Mouse (Mus musculus): ENCODE data around the gene Sccpdh.

Gene Sccpdh

DNA sequence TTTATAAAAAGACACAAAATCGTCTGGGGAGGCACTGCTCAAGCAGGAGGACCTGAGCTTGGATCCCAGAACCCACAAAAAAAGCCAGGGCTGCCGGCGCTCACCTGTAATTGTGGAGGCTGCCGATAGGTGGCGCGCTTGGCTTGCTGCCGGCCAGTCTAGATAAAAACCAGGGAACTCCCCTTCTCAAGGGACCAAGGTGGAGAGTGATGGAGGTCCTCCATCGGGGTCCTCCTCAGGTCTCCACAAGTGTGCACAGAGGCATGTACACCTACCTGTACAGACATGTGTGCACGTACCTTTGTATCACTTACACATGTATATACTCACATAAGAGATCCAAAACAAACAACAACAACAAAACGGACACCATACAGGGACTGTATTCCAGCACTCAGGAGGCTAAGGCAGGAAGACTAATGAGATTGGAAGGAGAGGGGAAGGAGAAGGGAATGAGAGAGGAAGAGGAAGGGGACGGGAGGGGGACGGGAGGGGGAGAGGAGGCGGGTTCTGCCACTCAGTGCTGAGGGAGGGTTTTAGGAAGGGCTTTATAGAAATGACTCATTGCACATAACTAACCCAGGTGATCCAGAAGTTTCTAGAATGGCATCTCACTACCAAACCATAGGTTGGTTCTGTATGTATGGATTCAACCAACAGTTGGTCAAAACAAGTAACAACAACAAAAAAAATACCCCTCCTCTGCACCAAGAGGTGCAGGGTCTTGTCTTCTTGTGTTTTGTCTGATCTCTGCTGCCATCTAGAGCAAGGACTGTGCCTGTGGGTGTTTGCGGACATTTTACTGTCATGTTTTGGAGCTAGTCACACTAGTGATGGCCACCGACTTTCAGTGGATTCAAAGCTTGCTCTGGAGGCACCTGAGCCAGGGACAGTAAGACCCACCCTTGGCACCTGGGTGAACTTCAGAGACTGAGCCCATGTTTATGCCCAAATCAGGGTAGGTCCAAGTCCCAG is 66.8 kb downstream of the Sccpdh start:
- peak; percentile 51 for DNase-seq (ENCODE audit: extremely low spot score)

DNA sequence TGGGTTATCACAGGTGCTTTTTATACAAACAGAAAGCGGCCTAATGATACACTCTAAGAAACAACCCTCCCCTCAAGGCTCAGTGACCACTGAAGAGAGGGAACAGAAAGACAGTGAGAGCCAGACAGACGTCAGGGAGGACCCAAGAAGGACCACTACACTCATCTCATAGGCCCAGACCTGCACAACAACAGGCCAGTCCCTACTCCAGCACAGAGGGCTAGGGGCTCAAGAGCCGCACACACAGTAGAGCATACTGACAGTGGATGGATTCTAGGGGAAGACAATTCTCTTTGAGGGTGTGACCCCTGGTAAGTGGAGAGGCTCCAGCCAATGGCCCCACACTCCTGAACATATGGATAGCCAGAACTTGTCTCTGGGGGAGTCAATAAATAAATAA is 68.5 kb downstream of the Sccpdh start:
- no peak for DNase-seq (ENCODE audit: extremely low spot score)
